ENCODE assay signal across 9 mouse cellular contexts in genomic region chr19:23833685-23834682, GRCm38 (mm10).
A peak's percentile ranks its signal among the peaks of the same experiment; 100 is the strongest.
DNase-seq lines count a peak whose midpoint lies in the region; ATAC-seq lines count a peak whose summit lies in the region.
"Had no signal": no experiment of that assay in that cellular context is flagged by ENCODE, and none has a peak within 500 bp of the region (broad histone marks: within the 10 kb centered on the region; RNA-seq: fewer than 3 reads in every experiment).

No protein-coding gene starts in this region.

- WGBS in heart, embryonic 10.5 days, result 66% methylated on average over 14 of the region's 14 CpGs
- 13% methylated on average over 14 of the region's 14 CpGs for WGBS in midbrain, embryonic 14.5 days

- peak; percentile 77 for ATAC-seq in midbrain, embryonic 14.5 days (ENCODE audit: low FRiP score, low TSS enrichment)

- H3K4me1 ChIP-seq in heart, embryonic 10.5 days, result 0 out of 2 replicates have a peak, but pooled peaks cover 3% of the 10 kb centered on the region
- H3K4me1 ChIP-seq in midbrain, embryonic 14.5 days (ENCODE audit: control insufficient read depth, insufficient read depth, low read length), result peaks cover 31% of the 10 kb centered on the region

- peak overlapping the region; percentile 1 for H3K4me2 ChIP-seq in midbrain, embryonic 14.5 days (ENCODE audit: low read length)

- DNase-seq in kidney, postnatal 10 days, result peak; percentile 11
- DNase-seq in kidney, postnatal 36 days, result no peak
- peak; percentile 86 for DNase-seq in cerebellum, adult 9-10 months
- DNase-seq in heart, embryonic 10.5 days (ENCODE audit: low spot score), result peak; percentile 48
- peak; percentile 74 for DNase-seq in midbrain, embryonic 14.5 days
- no peak for DNase-seq in lung, adult 18-20 months
- no peak for DNase-seq in right cerebral cortex, adult 18-20 months
- DNase-seq in retina, postnatal 1 day, result no peak
- DNase-seq: kidney, postnatal 14 days had no signal

- no peak overlapping the region for H3K27ac ChIP-seq in heart, embryonic 10.5 days
- peak overlapping the region; percentile 71 for H3K27ac ChIP-seq in midbrain, embryonic 14.5 days (replicated peaks; ENCODE audit: low read depth, low read length)

- no peaks in the 10 kb centered on the region for H3K27me3 ChIP-seq in heart, embryonic 10.5 days (ENCODE audit: insufficient read depth, poor library complexity, severe bottlenecking)
- no peaks in the 10 kb centered on the region for H3K27me3 ChIP-seq in midbrain, embryonic 14.5 days (ENCODE audit: control insufficient read depth, insufficient read depth, low read length)

- no peaks in the 10 kb centered on the region for H3K36me3 ChIP-seq in heart, embryonic 10.5 days
- no peaks in the 10 kb centered on the region for H3K36me3 ChIP-seq in midbrain, embryonic 14.5 days (ENCODE audit: control insufficient read depth, insufficient read depth, low read length)

- H3K9me3 ChIP-seq in heart, embryonic 10.5 days, result no peaks in the 10 kb centered on the region
- H3K9me3 ChIP-seq in midbrain, embryonic 14.5 days (ENCODE audit: control insufficient read depth, low read length), result no peaks in the 10 kb centered on the region

- no peak overlapping the region for H3K9ac ChIP-seq in midbrain, embryonic 14.5 days (replicated peaks; ENCODE audit: low read length)

- H3K4me3 ChIP-seq in heart, embryonic 10.5 days, result no peak overlapping the region
- H3K4me3 ChIP-seq in midbrain, embryonic 14.5 days (replicated peaks; ENCODE audit: low read depth, low read length), result no peak overlapping the region

Comparison
In these comparisons a context has a peak if more than half of its experiments do, and no peak if none do; other contexts are left out.
1. DNase-seq: peak in kidney, postnatal 10 days (single experiment), cerebellum, adult 9-10 months (single experiment), heart, embryonic 10.5 days (single experiment) and midbrain, embryonic 14.5 days (single experiment); none in kidney, postnatal 36 days (0 of 2), lung, adult 18-20 months (0 of 2), right cerebral cortex, adult 18-20 months (single experiment) and retina, postnatal 1 day (single experiment).